Mouse (Mus musculus): ENCODE measurements around the gene Rarg. TPM values are rescaled to one million over a fixed set of nuclear protein-coding genes. Genes with fewer than 3 reads are reported as not detected.
"Not testable (repeated sequence)": the region's sequence is repeated elsewhere in the genome, so short reads cannot be mapped to it uniquely, and the experiment has no call there.

Gene Rarg
- polyA plus RNA-seq, 1 experiment from 2014 or later = 9.1 TPM

GRCm38 (mm10) chr15:102235371-102236027, 21.8 kb downstream of the Rarg start:
- Histone ChIP-seq H3K4me2 (peak overlapping the region; percentile 48), H3K27ac (replicated peaks) (no peak overlapping the region), H3K9me3 (no peaks in the 10 kb centered on the region), H3K4me1 (peaks cover 18% of the 10 kb centered on the region), H3K9ac (peak overlapping the region; percentile 55; the same call in 1 of the 2 replicates), H3K27me3 (replicated peaks) (peaks cover 28% of the 10 kb centered on the region), H3K36me3 (peaks cover 21% of the 10 kb centered on the region), H3K4me3 (peak overlapping the region; percentile 3)
- WGBS = 25% methylated on average over 21 of the region's 21 CpGs
- no peak for ATAC-seq (ENCODE audit: extremely low read depth, insufficient number of reproducible peaks, low FRiP score, low TSS enrichment)

DNA sequence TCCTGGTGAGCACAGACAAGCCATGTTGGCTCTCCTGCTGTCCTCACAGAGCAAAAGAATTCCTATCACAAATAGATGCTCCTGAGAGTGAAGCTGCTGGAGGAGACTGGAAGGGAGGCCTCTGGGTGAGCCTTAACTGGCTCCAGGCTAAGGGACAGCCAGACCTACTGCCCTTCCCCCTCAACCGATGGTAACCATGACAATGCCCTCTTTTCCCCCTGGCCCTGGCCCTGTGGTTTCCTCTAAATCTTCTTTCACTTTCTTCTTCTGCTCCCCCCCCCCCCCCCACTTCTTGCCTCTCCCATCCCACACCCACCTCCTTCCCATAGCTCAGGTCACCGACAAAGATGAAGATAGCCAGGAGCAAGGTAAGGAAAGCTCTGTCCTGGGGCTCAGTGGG, 23.4 kb downstream of the Rarg start:
- WGBS = 26% methylated on average over 2 of the region's 2 CpGs

GRCm38 (mm10) chr15:102232764-102233163, 24.6 kb downstream of the Rarg start:
- ATAC-seq (ENCODE audit: extremely low read depth, insufficient number of reproducible peaks, low FRiP score, low TSS enrichment) = no peak
- Histone ChIP-seq H3K9ac (no peak overlapping the region), H3K4me3 (no peak overlapping the region), H3K27me3 (replicated peaks) (peaks cover 27% of the 10 kb centered on the region; the same call in 1 of the 2 replicates), H3K36me3 (peaks cover 16% of the 10 kb centered on the region), H3K27ac (replicated peaks) (no peak overlapping the region), H3K4me2 (no peak overlapping the region), H3K4me1 (peaks cover 18% of the 10 kb centered on the region), H3K9me3 (no peaks in the 10 kb centered on the region)
- 79% methylated on average over 7 of the region's 7 CpGs for WGBS

More for the DNA sequence above, 23.4 kb downstream of the Rarg start:
- Histone ChIP-seq H3K4me3 (no peak overlapping the region), H3K4me2 (no peak overlapping the region), H3K9me3 (no peaks in the 10 kb centered on the region), H3K9ac (no peak overlapping the region), H3K4me1 (peaks cover 18% of the 10 kb centered on the region), H3K27ac (replicated peaks) (no peak overlapping the region), H3K36me3 (peaks cover 21% of the 10 kb centered on the region), H3K27me3 (replicated peaks) (peaks cover 26% of the 10 kb centered on the region; the same call in 1 of the 2 replicates)
- no peak for ATAC-seq (ENCODE audit: extremely low read depth, insufficient number of reproducible peaks, low FRiP score, low TSS enrichment)

GRCm38 (mm10) chr15:102231748-102232147, 25.6 kb downstream of the Rarg start, which contains the start of gene Itgb7:
Gene Itgb7 (minus strand): TSS chr15:102231944.
- no peak within 1 kb of the TSS for H3K4me3 ChIP-seq
- no peak within 1 kb of the TSS for H3K9ac ChIP-seq
- no peak for ATAC-seq (ENCODE audit: extremely low read depth, insufficient number of reproducible peaks, low FRiP score, low TSS enrichment)
- H3K36me3 ChIP-seq = peaks cover 8% of the 10 kb centered on the region; the same call in 1 of the 2 replicates
- peaks cover 18% of the 10 kb centered on the region for H3K4me1 ChIP-seq
- no peaks in the 10 kb centered on the region for H3K9me3 ChIP-seq
- H3K27me3 ChIP-seq (replicated peaks) = peaks cover 31% of the 10 kb centered on the region; the same call in 1 of the 2 replicates
- H3K4me2 ChIP-seq = no peak within 1 kb of the TSS
- no peak within 1 kb of the TSS for H3K27ac ChIP-seq (replicated peaks)
- 25% methylated on average over 6 of the region's 6 CpGs for WGBS

- no peak overlapping the region for H3K4me3 ChIP-seq
- H3K4me2 ChIP-seq = no peak overlapping the region
- no peak overlapping the region for H3K9ac ChIP-seq
- H3K4me1 ChIP-seq = peaks cover 13% of the 10 kb centered on the region
- WGBS = 72% methylated on average over 17 of the region's 17 CpGs
- ATAC-seq (ENCODE audit: extremely low read depth, insufficient number of reproducible peaks, low FRiP score, low TSS enrichment) = no peak
- 0 out of 2 replicates have a peak, but pooled peaks cover under 1% of the 10 kb centered on the region for H3K36me3 ChIP-seq
- no peak overlapping the region for H3K27ac ChIP-seq (replicated peaks)
- no peaks in the 10 kb centered on the region for H3K9me3 ChIP-seq
- H3K27me3 ChIP-seq (replicated peaks) = peaks cover 35% of the 10 kb centered on the region; the same call in 1 of the 2 replicates
These were observed 26.7 kb downstream of the Rarg start for GRCm38 (mm10) chr15:102230408-102231321.

- ATAC-seq (ENCODE audit: extremely low read depth, insufficient number of reproducible peaks, low FRiP score, low TSS enrichment); H3K4me3 ChIP-seq; H3K9me3 ChIP-seq; H3K27ac ChIP-seq (replicated peaks); H3K36me3 ChIP-seq; H3K9ac ChIP-seq: not testable (repeated sequence)
- Histone ChIP-seq H3K27me3 (replicated peaks) (peaks cover 42% of the 10 kb centered on the region), H3K4me2 (peak overlapping the region; percentile 85; the same call in 1 of the 2 replicates), H3K4me1 (peaks cover 14% of the 10 kb centered on the region)
- WGBS = 69% methylated on average over 6 of the region's 6 CpGs
These were observed 31.7 kb downstream of the Rarg start for GRCm38 (mm10) chr15:102225619-102226018.

DNA sequence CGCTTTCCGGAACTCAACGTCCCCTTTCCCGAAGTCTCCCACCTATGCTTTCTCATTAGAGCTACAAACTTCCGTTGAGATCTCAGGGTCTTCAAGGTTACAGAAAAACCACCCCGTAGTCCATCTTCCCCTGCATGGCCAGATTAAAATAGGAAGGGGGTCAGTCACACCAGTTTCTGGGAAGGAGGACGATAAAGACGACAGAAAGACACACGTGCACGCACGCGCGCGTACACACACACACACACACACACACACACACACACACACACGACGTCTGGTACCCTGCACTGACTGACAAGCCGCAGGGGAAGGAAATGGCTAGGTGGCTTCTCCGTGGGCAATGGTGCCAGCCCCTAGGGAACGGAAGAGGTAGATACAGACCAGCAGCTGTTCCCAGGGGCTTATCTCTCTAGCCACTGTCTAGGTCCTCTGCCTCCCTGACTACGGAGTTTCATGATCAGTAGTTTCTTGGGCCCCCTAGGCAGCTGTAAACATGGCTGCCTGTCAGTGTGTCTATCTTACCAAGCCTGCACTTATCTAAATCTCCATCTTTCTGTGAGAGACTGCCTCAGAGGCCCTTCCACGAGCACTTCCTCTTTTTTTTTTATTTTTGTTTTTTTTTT, 32.2 kb downstream of the Rarg start:
- ATAC-seq (ENCODE audit: extremely low read depth, insufficient number of reproducible peaks, low FRiP score, low TSS enrichment) = no peak
- Histone ChIP-seq H3K9ac (peak overlapping the region; percentile 80), H3K4me1 (peaks cover 14% of the 10 kb centered on the region), H3K27ac (replicated peaks) (no peak overlapping the region), H3K27me3 (replicated peaks) (peaks cover 38% of the 10 kb centered on the region), H3K4me3 (peak overlapping the region; percentile 53), H3K9me3 (no peaks in the 10 kb centered on the region), H3K4me2 (peak overlapping the region; percentile 85), H3K36me3 (no peaks in the 10 kb centered on the region)
- 6% methylated on average over 21 of the region's 21 CpGs for whole genome bisulfite sequencing

- 3% methylated on average over 43 of the region's 43 CpGs for WGBS
- H3K4me1 ChIP-seq = peaks cover 14% of the 10 kb centered on the region
- peaks cover 36% of the 10 kb centered on the region for H3K27me3 ChIP-seq (replicated peaks)
- no peak overlapping the region for H3K27ac ChIP-seq (replicated peaks)
- no peaks in the 10 kb centered on the region for H3K9me3 ChIP-seq
- H3K36me3 ChIP-seq = no peaks in the 10 kb centered on the region
- peak overlapping the region; percentile 80 for H3K9ac ChIP-seq
- peak overlapping the region; percentile 85 for H3K4me2 ChIP-seq
- peak; percentile 72; the same call in 1 of the 2 replicates for ATAC-seq (ENCODE audit: extremely low read depth, insufficient number of reproducible peaks, low FRiP score, low TSS enrichment)
- H3K4me3 ChIP-seq = peak overlapping the region; percentile 53
These were observed 32.9 kb downstream of the Rarg start for GRCm38 (mm10) chr15:102224186-102224991.

DNA sequence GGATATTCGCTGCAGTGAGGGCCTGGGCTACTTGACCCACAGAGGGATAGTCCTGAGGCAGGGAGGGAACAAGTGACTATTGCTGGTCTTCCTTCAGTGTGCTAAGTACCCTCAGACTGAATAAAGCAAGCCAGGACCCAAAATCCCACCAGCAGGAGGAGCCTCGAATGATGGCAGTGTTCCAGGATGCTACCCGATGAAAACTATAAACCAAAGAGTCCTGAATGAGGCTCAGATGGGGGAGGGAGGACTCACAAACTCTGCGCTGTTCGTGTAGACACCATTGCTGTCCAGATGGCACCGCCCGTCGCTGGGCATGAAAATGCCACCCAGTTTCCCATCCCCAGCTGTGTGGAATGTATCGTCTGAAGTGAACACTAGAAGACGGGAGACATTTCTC, 34.9 kb downstream of the Rarg start:
- ATAC-seq (ENCODE audit: extremely low read depth, insufficient number of reproducible peaks, low FRiP score, low TSS enrichment) = no peak
- H3K4me1 ChIP-seq = peaks cover 14% of the 10 kb centered on the region
- no peak overlapping the region for H3K9ac ChIP-seq
- no peak overlapping the region for H3K4me3 ChIP-seq
- H3K27me3 ChIP-seq (replicated peaks) = peaks cover 31% of the 10 kb centered on the region
- H3K4me2 ChIP-seq = no peak overlapping the region
- WGBS = 57% methylated on average over 10 of the region's 10 CpGs
- no peak overlapping the region for H3K27ac ChIP-seq (replicated peaks)
- H3K36me3 ChIP-seq = 0 out of 2 replicates have a peak, but pooled peaks cover under 1% of the 10 kb centered on the region
- H3K9me3 ChIP-seq = no peaks in the 10 kb centered on the region

GRCm38 (mm10) chr15:102217325-102217724, 40.0 kb downstream of the Rarg start:
- no peak overlapping the region for H3K4me2 ChIP-seq
- WGBS = 67% methylated on average over 7 of the region's 7 CpGs
- ATAC-seq (ENCODE audit: extremely low read depth, insufficient number of reproducible peaks, low FRiP score, low TSS enrichment) = no peak
- H3K4me1 ChIP-seq = peaks cover 5% of the 10 kb centered on the region; the same call in 1 of the 2 replicates
- H3K9ac ChIP-seq = no peak overlapping the region
- H3K4me3 ChIP-seq = no peak overlapping the region
- peaks cover 43% of the 10 kb centered on the region for H3K36me3 ChIP-seq
- H3K27ac ChIP-seq (replicated peaks) = no peak overlapping the region
- no peaks in the 10 kb centered on the region for H3K9me3 ChIP-seq
- peaks cover 6% of the 10 kb centered on the region for H3K27me3 ChIP-seq (replicated peaks)

Data from heart, embryonic 13.5 days (tissue).